8 mouse cellular contexts compared by ENCODE assay signal in the genomic region with DNA sequence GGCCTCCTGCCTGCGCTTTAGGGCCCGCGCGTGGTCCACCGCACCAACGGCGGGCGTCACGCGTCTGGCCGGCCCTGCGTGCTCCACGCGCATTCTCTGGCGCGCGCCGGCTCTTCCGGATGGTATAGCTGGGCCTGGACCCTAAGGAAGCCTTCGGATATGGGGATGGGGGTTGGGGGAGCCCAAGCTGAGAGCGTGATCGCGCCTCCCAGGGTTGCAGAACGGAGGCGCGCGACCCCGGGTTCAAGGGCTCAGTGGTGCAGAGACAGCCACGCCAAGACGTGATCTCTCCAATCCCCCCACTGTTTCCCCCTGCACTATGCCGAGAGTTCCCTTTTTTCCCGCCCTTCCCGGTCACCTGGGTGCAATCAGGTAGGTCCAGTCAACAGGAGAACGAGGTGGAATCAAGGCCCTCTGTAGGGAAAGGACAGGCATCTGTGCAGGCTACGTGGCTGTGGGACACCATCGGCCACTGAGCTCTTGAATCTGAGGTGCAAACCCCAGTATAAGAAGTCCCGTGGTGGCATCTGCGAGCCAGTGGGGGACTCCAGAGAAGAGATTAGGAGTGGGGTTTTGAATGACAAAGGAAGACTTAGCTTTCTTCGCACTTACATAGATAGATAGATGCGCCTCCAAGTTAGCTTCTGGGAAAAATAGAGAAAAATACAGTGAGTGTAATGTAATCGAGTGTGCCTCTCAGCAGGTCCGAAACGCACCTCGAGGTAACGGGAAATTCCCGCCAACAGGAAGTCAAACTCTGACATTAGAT. TPM values are rescaled to one million over a fixed set of nuclear protein-coding genes. Genes with fewer than 3 reads are reported as not detected.
A peak's percentile ranks its signal among the peaks of the same experiment; 100 is the strongest.
DNase-seq lines count a peak whose midpoint lies in the region; ATAC-seq and TF ChIP-seq lines count a peak whose summit lies in the region.

No protein-coding gene starts in this region.

- peaks cover 42% of the 10 kb centered on the region for H3K36me3 ChIP-seq in C2C12 (ENCODE audit: control insufficient read depth, insufficient read depth)
- H3K36me3 ChIP-seq in heart, embryonic 16.5 days (ENCODE audit: control insufficient read depth, insufficient read depth): no peaks in the 10 kb centered on the region; the same call in 1 of the 2 replicates
- peaks cover 37% of the 10 kb centered on the region for H3K36me3 ChIP-seq in limb, embryonic 12.5 days
- H3K36me3 ChIP-seq in neural tube, embryonic 12.5 days: peaks cover 14% of the 10 kb centered on the region

- H3K9ac ChIP-seq in heart, embryonic 16.5 days (ENCODE audit: low read length): peak overlapping the region; percentile 97
- peak overlapping the region; percentile 99 for H3K9ac ChIP-seq in limb, embryonic 12.5 days (replicated peaks)
- peak overlapping the region; percentile 94 for H3K9ac ChIP-seq in neural tube, embryonic 12.5 days

- no peak; the same call in 1 of the 2 replicates for ATAC-seq in heart, embryonic 16.5 days (replicated peaks; ENCODE audit: extremely low read depth, insufficient read depth, low FRiP score)
- peak; percentile 2; the same call in 1 of the 2 replicates for ATAC-seq in limb, embryonic 12.5 days (ENCODE audit: insufficient number of reproducible peaks, insufficient read depth, low FRiP score, low TSS enrichment, low read depth)
- ATAC-seq in neural tube, embryonic 12.5 days (ENCODE audit: low FRiP score, low read depth): peak; percentile 22; the same call in 1 of the 2 replicates

- peaks cover 57% of the 10 kb centered on the region for H3K79me2 ChIP-seq in C2C12 (ENCODE audit: control insufficient read depth, insufficient read depth)

- peaks cover 26% of the 10 kb centered on the region for H3K4me1 ChIP-seq in heart, embryonic 16.5 days (ENCODE audit: control insufficient read depth, insufficient read depth, low read length)
- H3K4me1 ChIP-seq in limb, embryonic 12.5 days (replicated peaks): peaks cover 16% of the 10 kb centered on the region
- H3K4me1 ChIP-seq in neural tube, embryonic 12.5 days: peaks cover 21% of the 10 kb centered on the region

- under 1% methylated on average over 46 of the region's 46 CpGs for WGBS in heart, embryonic 16.5 days
- under 1% methylated on average over 46 of the region's 46 CpGs for WGBS in limb, embryonic 12.5 days
- WGBS in neural tube, embryonic 12.5 days: 1% methylated on average over 46 of the region's 46 CpGs

- no peak for TF ChIP-seq CTCF in C2C12 (IDR thresholded peaks at IDR 0.05; ENCODE audit: control insufficient read depth, insufficient read depth, insufficient read length)
- TF ChIP-seq CTCF in brain, embryonic 14.5 days (IDR thresholded peaks at IDR 0.05; ENCODE audit: borderline replicate concordance, extremely low read depth, insufficient read depth, insufficient read length): no peak

- peak; percentile 29 for DNase-seq in gastrocnemius, postnatal 25 days
- DNase-seq in gastrocnemius, postnatal 14 days: no peak
- DNase-seq in brain, embryonic 14.5 days (ENCODE audit: low read depth): peak; percentile 47
- DNase-seq in right cerebral cortex, postnatal 4 days: no peak

- peaks cover 53% of the 10 kb centered on the region for H3K79me3 ChIP-seq in C2C12 (ENCODE audit: low read depth)

- no peaks in the 10 kb centered on the region for H3K27me3 ChIP-seq in C2C12 (ENCODE audit: control insufficient read depth, insufficient read depth, insufficient read length)
- no peaks in the 10 kb centered on the region for H3K27me3 ChIP-seq in heart, embryonic 16.5 days (ENCODE audit: control insufficient read depth, insufficient read depth, low read length)
- no peaks in the 10 kb centered on the region for H3K27me3 ChIP-seq in limb, embryonic 12.5 days
- H3K27me3 ChIP-seq in neural tube, embryonic 12.5 days (replicated peaks): no peaks in the 10 kb centered on the region

- peak overlapping the region; percentile 98 for H3K4me3 ChIP-seq in C2C12 (ENCODE audit: insufficient read depth, poor library complexity, severe bottlenecking)
- peak overlapping the region; percentile 96 for H3K4me3 ChIP-seq in heart, embryonic 16.5 days (ENCODE audit: low read length)
- peak overlapping the region; percentile 98 for H3K4me3 ChIP-seq in limb, embryonic 12.5 days (replicated peaks)
- peak overlapping the region; percentile 83 for H3K4me3 ChIP-seq in neural tube, embryonic 12.5 days

- H3K27ac ChIP-seq in heart, embryonic 16.5 days (ENCODE audit: low read length): peak overlapping the region; percentile 92
- H3K27ac ChIP-seq in limb, embryonic 12.5 days: peak overlapping the region; percentile 92
- peak overlapping the region; percentile 39; the same call in 1 of the 2 replicates for H3K27ac ChIP-seq in neural tube, embryonic 12.5 days

- peak overlapping the region; percentile 97 for H3ac ChIP-seq in C2C12 (ENCODE audit: control insufficient read depth, insufficient read length, low read depth)

- intact Hi-C loops in gastrocnemius, postnatal 14 days (cut with DNase I; ENCODE audit: low total_unique reads): no loop called here

- H3K9me3 ChIP-seq in heart, embryonic 16.5 days (replicated peaks; ENCODE audit: control insufficient read depth, low read length): no peaks in the 10 kb centered on the region
- no peaks in the 10 kb centered on the region for H3K9me3 ChIP-seq in limb, embryonic 12.5 days
- no peaks in the 10 kb centered on the region for H3K9me3 ChIP-seq in neural tube, embryonic 12.5 days

- peak overlapping the region; percentile 92 for H3K4me2 ChIP-seq in heart, embryonic 16.5 days (ENCODE audit: low read depth, low read length)
- peak overlapping the region; percentile 71 for H3K4me2 ChIP-seq in limb, embryonic 12.5 days
- H3K4me2 ChIP-seq in neural tube, embryonic 12.5 days (replicated peaks): peak overlapping the region; percentile 90

- no peak for TF ChIP-seq POLR2A in brain, embryonic 14.5 days (IDR thresholded peaks at IDR 0.05; ENCODE audit: borderline replicate concordance, extremely low read depth, insufficient read depth, insufficient read length, poor library complexity, severe bottlenecking)

TF ChIP-seq in C2C12, 6 proteins besides CTCF, POLR2A, EP300 and RAD21:
- TF ChIP-seq USF1 (IDR thresholded peaks at IDR 0.05; ENCODE audit: low read depth) (no peak), FOSL1 (IDR thresholded peaks at IDR 0.05; ENCODE audit: insufficient read depth, low read length, poor library complexity, severe bottlenecking) (no peak), CEBPB (IDR thresholded peaks at IDR 0.05; ENCODE audit: low read depth) (no peak), MYOD1 (IDR thresholded peaks at IDR 0.05; ENCODE audit: control insufficient read depth, insufficient read length, low read depth) (no peak), MYOG (IDR thresholded peaks at IDR 0.05; ENCODE audit: control insufficient read depth, extremely low read depth, insufficient read length) (no peak), MAX (IDR thresholded peaks at IDR 0.05) (no peak)

RNA-seq across cellular contexts. Expression of gene G3bp1, which starts 0.6 kb away (rescaled TPM):
- total RNA-seq in gastrocnemius, postnatal 25 days (2021): 10 to 100 TPM; 50.0 to 50.4 TPM
- 10 to 100 TPM; 54.8 to 64.9 TPM for total RNA-seq in gastrocnemius, postnatal 14 days (2021)
- polyA plus RNA-seq in C2C12 (2012; fragmentation: generic; extraction: Trizol): 82.5 TPM
- polyA plus RNA-seq in brain, embryonic 14.5 days (2012; rRNA removed): 63.1 and 63.7 TPM in 2 replicates
- polyA plus RNA-seq in heart, embryonic 16.5 days (2015; fragmentation: Nextera tagmentation; extraction: Ambion mirVana): 104 and 106 TPM in 2 replicates
- 246 and 248 TPM in 2 replicates for polyA plus RNA-seq in limb, embryonic 12.5 days (2016; fragmentation: Nextera tagmentation; extraction: Ambion mirVana)
- polyA plus RNA-seq in neural tube, embryonic 12.5 days (2016; fragmentation: Nextera tagmentation; extraction: Ambion mirVana): 178 and 185 TPM in 2 replicates

RNA-seq across cellular contexts. Expression of gene Atox1, which starts 9.1 kb away (rescaled TPM):
- total RNA-seq in gastrocnemius, postnatal 25 days (2021): 10 to 100 TPM; 51.8 to 60.6 TPM
- total RNA-seq in gastrocnemius, postnatal 14 days (2021): 10 to 100 TPM; 58.7 to 65.7 TPM
- 365 TPM for polyA plus RNA-seq in C2C12 (2012; fragmentation: generic; extraction: Trizol)
- 179 and 207 TPM in 2 replicates for polyA plus RNA-seq in brain, embryonic 14.5 days (2012; rRNA removed)
- polyA plus RNA-seq in heart, embryonic 16.5 days (2015; fragmentation: Nextera tagmentation; extraction: Ambion mirVana): 213 and 263 TPM in 2 replicates
- polyA plus RNA-seq in limb, embryonic 12.5 days (2016; fragmentation: Nextera tagmentation; extraction: Ambion mirVana): 264 and 265 TPM in 2 replicates
- 275 and 300 TPM in 2 replicates for polyA plus RNA-seq in neural tube, embryonic 12.5 days (2016; fragmentation: Nextera tagmentation; extraction: Ambion mirVana)

RNA-seq across cellular contexts. Expression of gene Sparc, which starts 47.1 kb away (rescaled TPM):
- 1,000 to 10,000 TPM in 1 of 2 experiments, 100 to 1,000 TPM in 1; 811 to 1,001 TPM for total RNA-seq in gastrocnemius, postnatal 25 days (2021)
- 1,000 to 10,000 TPM; 1,630 to 1,800 TPM for total RNA-seq in gastrocnemius, postnatal 14 days (2021)
- polyA plus RNA-seq in C2C12 (2012; fragmentation: generic; extraction: Trizol): 632 TPM
- polyA plus RNA-seq in brain, embryonic 14.5 days (2012; rRNA removed): 340 and 497 TPM in 2 replicates
- 1,876 and 1,966 TPM in 2 replicates for polyA plus RNA-seq in heart, embryonic 16.5 days (2015; fragmentation: Nextera tagmentation; extraction: Ambion mirVana)
- 444 and 488 TPM in 2 replicates for polyA plus RNA-seq in limb, embryonic 12.5 days (2016; fragmentation: Nextera tagmentation; extraction: Ambion mirVana)
- polyA plus RNA-seq in neural tube, embryonic 12.5 days (2016; fragmentation: Nextera tagmentation; extraction: Ambion mirVana): 545 and 567 TPM in 2 replicates

Comparison
In these comparisons a context has a peak if more than half of its experiments do, and no peak if none do; other contexts are left out.
1. DNase-seq: peak in gastrocnemius, postnatal 25 days (single experiment) and brain, embryonic 14.5 days (single experiment); none in gastrocnemius, postnatal 14 days (single experiment) and right cerebral cortex, postnatal 4 days (single experiment).
2. H3K27ac ChIP-seq: peak in every context shown above with its lines; median percentile 92 in heart, embryonic 16.5 days; 92 in limb, embryonic 12.5 days; 39 in neural tube, embryonic 12.5 days.
3. Peak in every context shown above with its lines, with median percentiles within 50 percentile points of each other: H3K4me3 ChIP-seq, H3K4me2 ChIP-seq and H3K9ac ChIP-seq.